Mouse (Mus musculus): ENCODE results near the gene Robo2.
"Not testable (repeated sequence)": the region's sequence is repeated elsewhere in the genome, so short reads cannot be mapped to it uniquely, and the experiment has no call there.

Robo2 gene

DNA sequence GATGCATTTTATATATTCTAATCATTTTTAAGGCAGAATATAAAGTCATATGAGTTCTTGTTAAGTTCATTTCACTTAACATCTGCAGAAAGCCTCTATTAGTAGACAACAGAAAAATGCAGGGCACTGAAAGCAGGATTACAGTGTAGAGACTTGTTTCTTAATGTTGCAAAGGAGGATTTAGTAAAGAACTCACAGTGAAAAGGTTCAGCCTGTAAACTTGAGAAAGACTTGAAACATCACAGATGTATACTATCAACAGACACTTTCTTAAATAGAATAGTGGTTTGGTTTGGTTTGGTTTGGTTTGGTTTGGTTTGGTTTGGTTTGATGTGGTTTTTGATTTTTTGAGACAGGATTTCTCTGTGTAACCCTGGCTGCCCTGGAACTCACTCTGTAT is 349.7 kb downstream of the Robo2 start:
- DNase-seq, result no peak

DNA sequence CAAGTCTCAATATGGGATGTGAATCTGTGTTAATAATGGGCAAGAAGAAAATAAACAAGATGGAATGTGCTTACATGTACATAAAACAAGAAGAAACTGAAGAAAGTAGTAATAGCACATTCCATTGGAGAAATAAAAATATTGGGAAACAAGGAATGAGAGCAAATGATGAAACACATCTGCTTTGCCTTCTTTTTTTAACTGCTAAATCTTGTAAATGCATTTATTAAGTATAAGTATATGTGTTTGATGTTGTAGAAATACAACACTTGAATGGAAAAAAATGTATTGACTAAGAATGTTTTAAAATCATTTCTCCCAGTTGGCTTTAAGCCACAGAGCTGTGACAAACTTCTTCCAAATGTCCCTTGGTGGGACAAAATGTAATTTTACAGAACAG is 350.1 kb downstream of the Robo2 start:
- no peak for DNase-seq

DNA sequence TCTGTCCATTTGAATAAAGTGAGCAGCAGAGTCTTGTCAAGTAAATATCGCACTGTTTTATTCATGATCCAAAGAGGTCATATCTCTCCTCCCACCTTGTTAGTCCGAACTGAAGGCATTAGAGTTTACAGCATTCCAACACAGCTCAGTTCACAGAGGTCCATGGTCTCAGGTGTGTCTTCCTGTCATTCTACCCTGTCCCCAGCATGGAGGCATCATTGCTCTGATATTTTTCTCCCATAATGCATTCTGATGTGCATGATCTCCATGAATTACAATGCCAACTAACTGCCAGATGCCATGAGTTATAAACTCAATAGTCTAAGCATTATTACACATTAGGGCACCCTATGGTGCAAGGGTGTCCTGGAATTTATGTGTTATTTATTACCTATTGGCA is 354.7 kb downstream of the Robo2 start:
- DNase-seq, result no peak

- DNase-seq, result no peak
Measured at GRCm38 (mm10) chr16:74056210-74056609, 355.4 kb downstream of the Robo2 start.

- DNase-seq, result peak; percentile 9
Measured at GRCm38 (mm10) chr16:74055061-74055751, 356.4 kb downstream of the Robo2 start.

GRCm38 (mm10) chr16:74049467-74049866 is 362.2 kb downstream of the Robo2 start:
- no peak for DNase-seq

- DNase-seq, result no peak
Measured at GRCm38 (mm10) chr16:74048980-74049379, 362.6 kb downstream of the Robo2 start.

DNA sequence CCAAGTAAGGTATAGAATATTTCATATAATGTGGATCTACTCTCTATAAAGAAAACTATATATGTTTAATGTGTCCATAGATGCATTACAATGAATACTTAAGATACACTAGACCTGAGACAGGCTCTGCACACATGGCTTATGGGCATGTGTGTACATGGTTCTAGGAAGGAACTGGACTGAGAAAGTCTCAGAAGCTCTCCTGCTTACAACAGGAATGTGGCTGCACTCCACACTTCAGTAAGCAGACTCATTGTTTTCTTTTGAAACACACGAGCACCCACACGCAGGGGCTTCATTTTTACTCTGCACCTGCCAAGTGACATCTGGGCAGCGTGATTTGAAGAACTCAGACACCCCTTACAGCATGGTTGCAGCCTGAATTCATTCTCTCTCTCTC is 364.4 kb downstream of the Robo2 start:
- no peak for DNase-seq

GRCm38 (mm10) chr16:74040797-74041196 is 370.8 kb downstream of the Robo2 start:
- not testable (repeated sequence) for DNase-seq

GRCm38 (mm10) chr16:74027822-74028221 is 383.8 kb downstream of the Robo2 start:
- DNase-seq, result no peak

DNA sequence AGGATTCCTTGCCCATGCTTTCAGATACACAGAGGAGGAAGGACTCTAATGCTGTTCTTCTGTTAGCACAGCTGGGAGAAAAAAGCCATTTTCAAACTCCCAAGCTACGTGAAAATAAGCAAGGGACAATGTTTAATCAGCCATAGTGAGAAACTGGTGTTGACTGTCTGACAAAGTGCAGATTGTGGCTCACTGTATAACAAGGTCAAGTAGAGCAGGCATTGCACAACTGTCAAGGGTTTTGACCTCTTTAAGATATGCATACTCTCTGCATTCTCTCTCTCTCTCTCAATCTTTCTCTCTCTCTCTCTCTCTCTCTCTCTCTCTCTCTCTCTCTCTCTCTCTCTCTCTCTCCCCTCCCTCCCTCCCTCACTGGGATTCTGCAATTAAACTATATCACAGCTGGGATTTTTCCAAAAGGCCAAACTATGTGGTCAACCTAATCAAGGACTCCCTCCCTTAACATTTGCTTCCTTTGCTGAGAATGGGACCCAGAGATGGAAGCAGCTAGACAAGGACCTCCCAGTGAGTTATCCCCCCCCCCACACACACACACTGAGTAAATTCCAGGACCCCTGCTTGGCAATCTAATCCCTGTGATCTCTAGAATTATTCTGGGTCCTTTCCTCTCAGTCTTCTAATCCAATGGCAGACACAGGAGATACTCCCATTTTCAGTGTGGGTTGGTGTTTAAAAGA is 389.2 kb downstream of the Robo2 start:
- no peak for DNase-seq

- DNase-seq, result no peak
Measured at GRCm38 (mm10) chr16:74005767-74006166, 405.9 kb downstream of the Robo2 start.

DNA sequence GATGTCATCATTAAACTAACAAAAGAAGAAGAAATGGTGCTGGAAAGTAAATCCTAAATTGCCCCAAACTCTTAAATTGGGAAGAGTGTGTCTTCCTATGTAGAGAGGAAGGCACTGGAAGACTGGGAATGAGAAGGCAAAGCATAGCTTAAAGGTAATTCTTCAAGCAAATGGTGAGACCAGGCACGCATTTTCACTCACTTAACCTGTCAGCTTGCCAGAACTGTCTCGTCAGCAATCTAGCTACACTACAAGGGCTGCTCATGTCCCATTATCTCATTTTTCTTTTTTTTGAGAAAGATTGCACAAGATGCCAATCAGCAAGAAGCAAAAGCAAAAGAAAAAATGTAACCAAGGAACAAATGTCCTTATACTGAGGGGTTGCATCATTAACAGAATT is 410.3 kb downstream of the Robo2 start:
- no peak for DNase-seq

DNA sequence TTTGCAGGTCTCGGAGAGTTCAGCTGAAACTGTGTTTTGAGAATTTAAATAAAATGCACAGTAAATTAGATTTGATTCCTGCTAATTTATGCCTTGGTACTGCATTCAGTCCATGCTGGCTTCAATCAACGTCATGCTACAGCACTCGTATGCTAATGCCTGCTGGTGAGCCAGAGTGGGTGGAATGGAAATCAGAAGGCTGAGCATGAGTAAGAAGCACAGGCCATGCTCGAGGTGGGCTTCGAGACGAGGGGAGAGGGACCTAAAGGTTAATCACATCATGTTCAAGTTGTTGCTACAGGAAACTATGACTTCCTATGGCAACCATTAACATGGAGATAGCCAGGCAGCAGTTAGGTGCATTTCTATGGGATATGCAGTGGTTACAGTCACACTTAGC is 420.4 kb downstream of the Robo2 start:
- no peak for DNase-seq

- no peak for DNase-seq
Measured at GRCm38 (mm10) chr16:73969573-73969972, 442.1 kb downstream of the Robo2 start.

DNA sequence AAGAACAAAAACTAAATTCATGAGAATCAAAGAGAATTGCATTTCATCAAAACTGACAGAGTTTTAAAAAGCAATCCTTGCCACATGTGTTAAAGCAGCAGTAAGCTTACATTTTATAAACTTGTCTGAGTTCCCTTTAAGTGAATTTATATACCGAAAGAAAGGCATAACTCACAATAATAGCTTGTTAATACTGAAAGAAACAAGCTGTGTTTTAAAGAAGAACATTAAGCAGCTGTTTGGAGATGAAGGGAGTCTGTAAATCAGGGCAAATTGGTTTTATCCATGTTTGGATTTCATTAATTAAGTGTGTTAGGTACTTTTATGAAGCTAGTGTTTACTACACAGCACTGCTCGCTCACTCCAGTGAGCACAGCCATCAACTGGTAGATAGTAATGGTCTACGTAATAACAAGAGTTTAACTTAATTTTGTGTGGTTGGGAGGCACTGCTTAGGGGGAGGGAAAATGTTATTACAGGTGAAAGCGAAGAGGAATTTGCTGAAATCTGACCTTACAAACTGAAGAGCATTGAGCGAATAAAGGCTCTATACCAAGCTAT is 447.2 kb downstream of the Robo2 start:
- DNase-seq, result no peak

- DNase-seq, result no peak
Measured at GRCm38 (mm10) chr16:73959479-73959970, 452.1 kb downstream of the Robo2 start.

DNA sequence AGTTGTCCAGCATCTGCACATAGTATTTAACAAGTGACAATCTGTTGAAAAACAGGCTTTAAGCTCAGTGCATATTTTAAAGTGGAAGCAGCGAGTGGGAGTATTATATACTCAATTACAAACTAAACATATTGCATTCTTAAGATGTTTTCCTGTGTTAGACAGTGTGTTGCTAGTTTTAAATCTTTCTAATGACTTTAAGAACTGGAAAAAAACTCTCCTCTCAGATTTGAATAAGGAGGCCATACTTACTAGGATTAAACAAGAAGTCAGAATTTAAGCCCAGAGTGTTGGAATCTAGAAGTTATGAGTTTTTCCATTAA is 453.1 kb downstream of the Robo2 start:
- DNase-seq, result no peak

- DNase-seq, result no peak
Measured at GRCm38 (mm10) chr16:73957675-73958523, 453.7 kb downstream of the Robo2 start.

DNA sequence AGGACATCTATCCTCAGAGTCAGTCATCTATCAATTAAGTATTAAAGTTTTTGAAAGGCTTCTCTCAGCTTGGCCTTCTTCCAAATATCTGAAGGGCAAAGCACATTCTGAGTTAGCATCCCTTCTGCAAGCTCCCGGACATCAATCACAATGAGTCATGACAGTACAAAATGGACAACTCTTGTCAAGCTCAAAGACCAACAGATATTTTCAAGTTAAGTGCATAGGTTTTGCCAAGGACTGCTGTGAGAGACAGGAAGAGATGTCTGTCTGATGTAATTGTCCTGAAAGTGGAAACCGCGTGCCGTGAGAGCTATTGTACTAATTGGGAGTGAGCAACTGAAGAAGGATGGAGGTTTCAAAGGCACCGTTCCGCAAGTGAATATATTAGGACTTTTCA is 465.5 kb downstream of the Robo2 start:
- no peak for DNase-seq

GRCm38 (mm10) chr16:73940211-73940541 is 471.4 kb downstream of the Robo2 start:
- DNase-seq, result no peak

GRCm38 (mm10) chr16:73939423-73940210 is 472.0 kb downstream of the Robo2 start:
- no peak for DNase-seq

- DNase-seq, result no peak
Measured at GRCm38 (mm10) chr16:73930323-73930722, 481.3 kb downstream of the Robo2 start.

Measured in cerebellum, adult 9-11 months (tissue).